Mouse (Mus musculus): ENCODE measurements at regions not wholly inside any gene's neighbourhood (a gene's known extent, or its start where the extent isn't known, plus 50 kb on each side); places are given as distances from the start of the nearest gene placed in this dataset.

GRCm38 (mm10) chr17:15157693-15158333 is 116.5 kb upstream of the Gm3448 start:
- TF ChIP-seq EP300 (IDR thresholded peaks at IDR 0.05; ENCODE audit: insufficient read depth, low read depth, low read length) (no peak), CTCF (IDR thresholded peaks at IDR 0.05) (no peak)

Measured in heart, adult 2 months (tissue).